Mouse (Mus musculus): Measurements from ENCODE around the gene Hsd17b13.

GRCm38 (mm10) chr5:103975736-103976135 lies 1.5 kb downstream of the Hsd17b13 start:
- TF ChIP-seq CTCF (IDR thresholded peaks at IDR 0.05; ENCODE audit: low read depth, low read length) = no peak
- no peak for TF ChIP-seq POLR2A (IDR thresholded peaks at IDR 0.05; ENCODE audit: extremely low read depth, insufficient read depth, low read length)

All from liver, adult 2 months (tissue).